Mouse (Mus musculus) embryonic facial prominence, embryonic 15.5 days (tissue): ENCODE measurements at regions not wholly inside any gene's neighbourhood (a gene's known extent, or its start where the extent isn't known, plus 50 kb on each side); places are given as distances from the start of the nearest gene placed in this dataset.

Experiments
- ATAC-seq: fragments of 200-750 bp; cut with Nextera tagmentation; 2 replicates; pipeline ENCODE4 v1.8.0; 2017; ENCODE audit warnings: low read depth, moderate TSS enrichment; ENCODE audit not compliant: insufficient number of reproducible peaks, low FRiP score, low TSS enrichment
- H3K27ac ChIP-seq: fragments of 300-500 bp; sonication (generic); replicated peaks from 2 replicates; pipeline ENCODE4 v1.5.1; 2015; ENCODE audit warnings: mild to moderate bottlenecking, inconsistent platforms
- H3K27me3 ChIP-seq: fragments of 300-500 bp; sonication (generic); 2 replicates; pipeline ENCODE4 v1.6.1; 2015; ENCODE audit warnings: inconsistent platforms
- H3K36me3 ChIP-seq: fragments of 300-500 bp; sonication (generic); 2 replicates; pipeline ENCODE4 v1.6.1; 2015; ENCODE audit warnings: mild to moderate bottlenecking, inconsistent platforms
- H3K4me1 ChIP-seq: fragments of 300-500 bp; sonication (generic); 2 replicates; pipeline ENCODE4 v1.6.1; 2015; ENCODE audit warnings: inconsistent platforms
- H3K4me2 ChIP-seq: fragments of 300-500 bp; sonication (generic); replicated peaks from 2 replicates; pipeline ENCODE4 v1.6.1; 2015; ENCODE audit warnings: mild to moderate bottlenecking, inconsistent platforms
- H3K4me3 ChIP-seq: fragments of 300-500 bp; sonication (generic); replicated peaks from 2 replicates; pipeline ENCODE4 v1.5.1; 2015; ENCODE audit warnings: mild to moderate bottlenecking, inconsistent platforms
- H3K9ac ChIP-seq: fragments of 300-500 bp; sonication (generic); 2 replicates; pipeline ENCODE4 v1.6.1; 2015; ENCODE audit warnings: inconsistent platforms
- H3K9me3 ChIP-seq: fragments of 300-500 bp; sonication (generic); replicated peaks from 2 replicates; pipeline ENCODE4 v1.6.1; 2016; ENCODE audit warnings: inconsistent platforms
- WGBS: fragments of 180-500 bp; shearing (Covaris S2); methylation state at CpG from one replicate; pipeline ENCODE4 v1.1.7; 2015; 5-methylcytosine and 5-hydroxymethylcytosine counted together

DNA sequence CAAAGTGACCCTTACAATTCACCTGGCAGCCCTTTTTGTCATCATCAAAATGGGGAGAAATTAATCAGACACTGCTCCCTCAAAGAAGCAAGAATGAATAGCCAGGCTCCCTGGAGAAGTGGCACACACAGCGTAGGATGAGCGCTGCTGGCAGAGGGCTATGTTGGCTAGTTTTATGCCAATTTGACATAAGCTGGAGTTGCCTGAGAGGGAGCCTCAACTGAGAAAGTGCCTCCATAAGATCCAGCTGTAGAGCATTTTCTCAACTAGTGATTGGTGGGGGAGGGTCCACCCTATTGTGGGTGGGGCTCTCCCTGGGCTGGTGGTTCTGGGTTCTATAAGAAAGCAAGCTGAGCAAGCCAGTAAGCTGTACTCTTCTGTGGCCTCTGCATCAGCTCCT, 179.3 kb upstream of the Egln3 start:
- H3K27ac ChIP-seq = no peak overlapping the region
- no peaks in the 10 kb centered on the region for H3K4me1 ChIP-seq
- no peak overlapping the region for H3K9ac ChIP-seq
- ATAC-seq = no peak
- no peaks in the 10 kb centered on the region for H3K36me3 ChIP-seq
- H3K27me3 ChIP-seq = no peaks in the 10 kb centered on the region
- no peak overlapping the region for H3K4me2 ChIP-seq
- 96% methylated on average over 2 of the region's 2 CpGs for WGBS
- H3K4me3 ChIP-seq = no peak overlapping the region
- H3K9me3 ChIP-seq = no peaks in the 10 kb centered on the region

DNA sequence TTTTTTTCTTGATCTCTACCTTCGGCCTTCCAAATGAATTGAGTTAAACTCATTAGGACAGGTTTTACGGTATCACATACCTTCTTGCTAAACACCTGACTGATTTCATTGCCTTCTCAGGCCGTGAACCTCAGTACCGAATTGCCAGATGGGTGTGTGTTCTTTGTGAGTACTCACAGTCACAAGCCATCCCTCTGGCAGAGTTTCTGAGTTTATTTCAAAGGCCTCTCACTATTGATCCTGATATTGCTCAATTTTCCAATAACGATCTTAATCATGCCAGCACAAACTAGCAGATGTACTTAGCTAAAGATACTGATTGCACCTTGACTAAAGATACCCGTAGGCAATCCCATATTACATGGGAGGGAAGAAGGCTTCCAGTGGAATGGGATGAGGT, 178.4 kb upstream of the Egln3 start:
- Histone ChIP-seq H3K9ac (no peak overlapping the region), H3K9me3 (no peaks in the 10 kb centered on the region), H3K36me3 (no peaks in the 10 kb centered on the region), H3K27ac (no peak overlapping the region), H3K27me3 (no peaks in the 10 kb centered on the region), H3K4me1 (no peaks in the 10 kb centered on the region), H3K4me3 (no peak overlapping the region), H3K4me2 (no peak overlapping the region)
- WGBS = 84% methylated on average over 6 of the region's 6 CpGs
- no peak for ATAC-seq

DNA sequence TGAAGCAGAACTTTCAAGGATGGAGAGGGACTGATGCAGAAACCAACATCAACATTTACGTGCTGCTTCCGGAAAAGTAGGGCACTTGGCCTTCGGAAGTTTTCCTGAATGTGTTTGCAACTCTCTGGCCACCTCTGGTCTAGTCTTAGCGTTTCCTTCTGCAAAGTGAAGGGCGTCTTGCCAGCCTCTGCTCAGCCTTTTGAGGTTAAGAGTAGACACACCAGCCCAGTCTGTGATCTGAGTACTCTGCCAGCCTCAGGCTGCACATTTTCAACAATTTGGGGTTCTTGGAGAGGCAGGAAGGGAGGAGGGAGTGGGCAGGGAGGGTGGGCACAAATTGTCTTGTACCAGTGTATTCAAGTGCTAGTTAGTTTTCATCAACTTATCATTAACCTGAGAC, 176.7 kb upstream of the Egln3 start:
- H3K4me2 ChIP-seq = no peak overlapping the region
- no peak overlapping the region for H3K4me3 ChIP-seq
- no peak overlapping the region for H3K27ac ChIP-seq
- no peaks in the 10 kb centered on the region for H3K9me3 ChIP-seq
- no peaks in the 10 kb centered on the region for H3K36me3 ChIP-seq
- whole genome bisulfite sequencing = 87% methylated on average over 5 of the region's 5 CpGs
- no peak overlapping the region for H3K9ac ChIP-seq
- no peaks in the 10 kb centered on the region for H3K4me1 ChIP-seq
- ATAC-seq = no peak
- H3K27me3 ChIP-seq = no peaks in the 10 kb centered on the region

DNA sequence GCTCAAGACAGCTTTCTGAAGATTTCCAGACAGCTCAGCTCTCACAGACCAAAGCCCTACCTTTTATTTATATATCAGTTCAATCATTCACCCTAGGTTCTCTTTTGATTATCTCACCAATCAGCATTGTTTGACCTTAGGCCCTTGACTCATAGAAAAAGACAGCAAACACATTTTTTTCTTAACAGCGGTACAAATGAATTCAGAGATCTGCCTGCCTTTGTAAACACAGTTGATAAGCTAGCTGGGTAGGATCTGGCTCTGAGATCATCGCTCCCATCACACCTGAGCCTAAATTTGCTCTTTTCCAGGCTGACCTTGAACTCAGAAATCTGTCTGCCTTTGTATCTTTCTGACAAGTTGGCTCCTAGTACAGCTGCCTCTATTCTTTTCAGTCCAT, 174.9 kb upstream of the Egln3 start:
- Histone ChIP-seq H3K4me2 (no peak overlapping the region), H3K4me1 (no peaks in the 10 kb centered on the region), H3K9me3 (no peaks in the 10 kb centered on the region), H3K4me3 (no peak overlapping the region), H3K27ac (no peak overlapping the region), H3K36me3 (no peaks in the 10 kb centered on the region), H3K9ac (no peak overlapping the region), H3K27me3 (no peaks in the 10 kb centered on the region)
- WGBS = 85% methylated on average over 2 of the region's 2 CpGs
- ATAC-seq = no peak

DNA sequence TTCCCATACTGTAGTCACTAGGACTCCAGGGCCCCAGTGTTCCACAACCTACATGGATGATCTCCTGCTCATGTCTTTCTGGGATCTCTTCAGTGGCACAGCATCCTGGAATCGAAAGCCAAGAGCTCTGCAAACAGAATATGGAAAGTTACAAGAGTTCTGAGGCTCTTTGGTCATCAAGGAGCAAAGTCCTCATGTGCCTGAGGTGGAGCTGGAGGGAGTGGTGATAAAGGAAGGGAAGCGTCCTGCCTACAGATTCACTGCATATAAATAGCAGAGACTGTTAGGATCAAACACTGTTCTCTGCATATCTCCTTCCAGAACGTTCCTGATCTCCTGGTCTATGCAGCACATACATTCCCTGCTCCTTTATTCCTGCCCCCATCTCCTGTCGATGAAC, 170.4 kb upstream of the Egln3 start:
- H3K27ac ChIP-seq = no peak overlapping the region
- no peaks in the 10 kb centered on the region for H3K9me3 ChIP-seq
- H3K27me3 ChIP-seq = no peaks in the 10 kb centered on the region
- no peaks in the 10 kb centered on the region for H3K4me1 ChIP-seq
- H3K9ac ChIP-seq = no peak overlapping the region
- H3K4me3 ChIP-seq = no peak overlapping the region
- no peaks in the 10 kb centered on the region for H3K36me3 ChIP-seq
- H3K4me2 ChIP-seq = no peak overlapping the region
- WGBS = 68% methylated on average over 4 of the region's 4 CpGs
- no peak for ATAC-seq

DNA sequence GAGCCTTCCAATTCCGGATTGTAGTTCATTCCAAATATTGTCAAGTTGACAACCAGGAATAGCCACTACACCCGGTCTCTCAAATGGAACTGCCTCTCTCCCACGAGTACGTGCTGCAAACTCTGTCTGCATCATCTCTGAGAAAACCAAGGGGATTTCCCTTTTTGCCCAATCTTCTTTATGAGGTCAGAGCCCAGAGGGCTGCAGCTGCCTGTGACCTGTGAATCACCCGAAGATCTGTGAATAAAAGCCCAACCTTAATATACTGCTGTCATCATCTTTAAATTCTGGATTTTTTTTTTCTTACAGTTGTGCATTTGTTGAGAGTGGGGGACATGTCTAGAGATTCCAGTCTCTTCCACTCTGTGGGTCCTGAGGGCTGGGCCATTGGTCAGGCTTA, 165.6 kb upstream of the Egln3 start:
- H3K4me1 ChIP-seq = no peaks in the 10 kb centered on the region
- WGBS = 79% methylated on average over 5 of the region's 5 CpGs
- H3K4me2 ChIP-seq = no peak overlapping the region
- no peak overlapping the region for H3K4me3 ChIP-seq
- H3K9ac ChIP-seq = no peak overlapping the region
- no peaks in the 10 kb centered on the region for H3K36me3 ChIP-seq
- no peaks in the 10 kb centered on the region for H3K9me3 ChIP-seq
- ATAC-seq = no peak
- no peaks in the 10 kb centered on the region for H3K27me3 ChIP-seq
- H3K27ac ChIP-seq = no peak overlapping the region

DNA sequence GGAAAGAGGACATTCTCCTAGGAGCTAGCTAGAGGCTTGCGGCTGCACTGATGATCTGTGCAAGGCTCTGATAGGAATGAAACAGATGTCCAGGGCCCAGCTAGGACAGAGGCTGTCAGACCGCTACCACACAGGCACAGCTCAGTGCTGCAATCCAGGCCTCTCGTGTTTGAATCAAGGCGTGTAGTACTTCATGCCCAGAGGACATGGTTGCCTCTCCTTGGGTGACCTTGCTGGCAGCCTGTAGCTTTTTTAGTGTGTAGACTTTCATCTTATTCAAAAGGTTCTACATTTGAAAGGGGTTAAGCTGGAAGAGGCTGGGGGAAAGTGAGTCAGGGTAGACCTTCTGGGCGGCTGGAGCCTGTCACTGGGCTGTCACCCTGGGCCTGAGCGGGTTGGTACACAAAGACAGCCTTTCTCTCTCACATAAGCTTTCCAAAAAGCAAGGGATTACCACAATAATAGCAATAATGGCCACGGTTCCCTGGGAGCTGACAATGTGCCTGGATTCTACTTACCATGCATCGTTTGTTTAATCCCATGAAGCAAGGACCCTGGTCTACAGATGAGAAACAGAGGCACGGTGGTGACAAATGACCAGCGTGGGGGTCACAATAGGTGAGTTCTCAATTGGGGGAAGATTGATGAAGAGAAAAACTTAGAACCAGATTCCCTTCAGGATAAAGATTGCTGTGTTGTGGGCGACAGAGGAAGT, 160.9 kb upstream of the Egln3 start:
- H3K4me3 ChIP-seq = no peak overlapping the region
- 75% methylated on average over 11 of the region's 11 CpGs for WGBS
- no peak for ATAC-seq
- H3K27me3 ChIP-seq = no peaks in the 10 kb centered on the region
- H3K4me1 ChIP-seq = no peaks in the 10 kb centered on the region
- no peaks in the 10 kb centered on the region for H3K36me3 ChIP-seq
- no peak overlapping the region for H3K4me2 ChIP-seq
- H3K9me3 ChIP-seq = no peaks in the 10 kb centered on the region
- H3K27ac ChIP-seq = no peak overlapping the region
- H3K9ac ChIP-seq = no peak overlapping the region

DNA sequence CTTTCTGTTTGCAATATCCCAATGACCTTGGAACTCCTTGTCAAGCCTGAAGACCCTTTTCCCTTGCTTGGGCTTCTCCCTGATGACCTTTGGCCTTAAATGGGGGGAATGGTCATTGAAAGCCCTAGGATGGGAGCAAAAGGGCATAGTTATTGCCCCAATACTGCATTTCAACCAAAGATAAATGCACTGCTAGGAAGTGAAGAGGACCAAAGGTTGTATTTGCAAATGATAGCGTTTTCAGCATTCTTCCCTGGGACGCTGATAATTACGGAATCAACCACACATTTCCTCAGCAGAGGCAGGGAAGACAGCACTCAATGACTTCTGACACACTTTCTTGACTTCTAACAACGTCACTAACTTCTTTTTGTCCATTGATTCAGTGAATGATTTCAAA, 158.1 kb upstream of the Egln3 start:
- Histone ChIP-seq H3K36me3 (no peaks in the 10 kb centered on the region), H3K9ac (no peak overlapping the region), H3K27me3 (no peaks in the 10 kb centered on the region), H3K9me3 (no peaks in the 10 kb centered on the region), H3K4me2 (no peak overlapping the region), H3K4me3 (no peak overlapping the region), H3K4me1 (no peaks in the 10 kb centered on the region), H3K27ac (no peak overlapping the region)
- ATAC-seq = no peak
- WGBS = 87% methylated on average over 4 of the region's 4 CpGs

DNA sequence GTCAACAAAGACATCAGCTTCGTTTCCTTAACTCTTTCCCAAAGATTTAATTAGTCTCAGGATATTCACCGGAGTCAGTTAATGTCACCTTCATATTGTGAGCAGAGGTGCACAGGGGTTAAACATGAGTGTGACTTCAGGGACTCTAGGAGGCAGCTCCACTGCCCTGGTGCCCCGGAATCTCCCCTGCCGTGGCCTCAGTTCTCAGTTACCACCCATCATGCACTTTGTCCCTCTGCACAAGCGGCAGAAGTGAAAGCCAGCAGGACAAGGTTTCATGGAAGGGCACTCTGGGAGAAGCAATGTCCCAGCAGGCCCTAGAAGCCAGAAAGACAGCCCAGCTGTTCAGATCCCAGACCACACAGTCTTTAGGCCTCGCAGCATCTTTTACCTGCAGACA, 150.5 kb upstream of the Egln3 start:
- no peak overlapping the region for H3K4me2 ChIP-seq
- no peaks in the 10 kb centered on the region for H3K9me3 ChIP-seq
- H3K36me3 ChIP-seq = no peaks in the 10 kb centered on the region
- ATAC-seq = no peak
- H3K4me1 ChIP-seq = peaks cover 15% of the 10 kb centered on the region; the same call in 1 of the 2 replicates
- no peak overlapping the region for H3K9ac ChIP-seq
- no peak overlapping the region for H3K4me3 ChIP-seq
- H3K27me3 ChIP-seq = no peaks in the 10 kb centered on the region
- no peak overlapping the region for H3K27ac ChIP-seq
- WGBS = 33% methylated on average over 6 of the region's 6 CpGs

DNA sequence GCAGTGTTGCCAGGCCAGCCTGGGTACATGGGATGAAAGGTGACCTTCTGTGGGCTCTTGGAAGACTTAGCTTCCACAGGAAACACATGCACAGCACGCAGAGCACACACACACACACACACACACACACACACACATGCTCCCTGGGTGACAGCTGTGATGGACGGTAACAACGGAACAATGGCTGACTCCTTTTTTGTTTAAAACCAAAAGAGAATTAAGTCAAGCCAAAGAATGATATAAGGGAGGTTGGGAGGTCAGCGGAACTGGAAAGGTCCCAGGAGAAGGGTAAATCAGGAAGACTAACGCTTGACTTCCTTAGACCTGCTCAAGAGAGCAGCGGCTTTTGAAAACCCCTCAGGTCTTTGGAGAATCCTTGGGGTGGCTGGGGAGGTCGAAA, 150.0 kb upstream of the Egln3 start:
- Histone ChIP-seq H3K27ac (no peak overlapping the region), H3K36me3 (no peaks in the 10 kb centered on the region), H3K9ac (no peak overlapping the region), H3K4me1 (peaks cover 15% of the 10 kb centered on the region; the same call in 1 of the 2 replicates), H3K27me3 (no peaks in the 10 kb centered on the region), H3K4me3 (no peak overlapping the region), H3K4me2 (no peak overlapping the region), H3K9me3 (no peaks in the 10 kb centered on the region)
- WGBS = 59% methylated on average over 7 of the region's 7 CpGs
- no peak for ATAC-seq

DNA sequence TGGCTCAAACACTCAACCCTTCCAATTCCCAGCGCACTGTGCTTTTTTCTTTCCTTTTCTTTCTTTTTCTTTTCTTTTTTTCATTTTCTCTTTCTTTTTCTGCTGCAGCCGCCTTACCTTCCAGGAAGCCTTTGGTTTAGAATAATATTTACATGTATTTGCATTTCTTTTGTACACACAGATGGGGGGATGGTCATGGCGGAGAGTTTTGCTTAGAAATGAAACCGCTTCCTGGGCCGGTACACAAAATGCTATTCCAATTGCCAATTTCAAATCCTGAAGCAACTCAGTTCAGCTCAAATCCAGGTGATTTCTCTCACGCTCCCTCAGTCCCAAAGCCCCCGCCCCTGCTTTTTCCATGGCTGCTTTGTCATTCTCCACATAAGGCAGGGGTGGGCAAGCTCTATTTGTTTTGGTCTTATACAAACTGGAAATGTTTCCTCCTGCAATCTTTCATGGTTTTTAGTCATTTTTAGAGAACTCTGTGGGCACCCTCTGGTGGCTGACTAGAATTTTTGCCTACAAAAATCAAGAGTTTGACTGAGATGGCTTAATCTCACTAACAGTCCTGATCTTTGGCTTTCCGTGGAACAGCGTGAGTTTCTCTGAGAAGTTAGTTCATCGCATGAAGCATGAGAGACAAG, 149.4 kb upstream of the Egln3 start:
- ATAC-seq = no peak
- Histone ChIP-seq H3K9me3 (no peaks in the 10 kb centered on the region), H3K4me3 (no peak overlapping the region), H3K4me2 (no peak overlapping the region), H3K27ac (no peak overlapping the region), H3K9ac (no peak overlapping the region), H3K4me1 (peaks cover 15% of the 10 kb centered on the region; the same call in 1 of the 2 replicates), H3K27me3 (no peaks in the 10 kb centered on the region), H3K36me3 (no peaks in the 10 kb centered on the region)
- WGBS = 66% methylated on average over 10 of the region's 10 CpGs

DNA sequence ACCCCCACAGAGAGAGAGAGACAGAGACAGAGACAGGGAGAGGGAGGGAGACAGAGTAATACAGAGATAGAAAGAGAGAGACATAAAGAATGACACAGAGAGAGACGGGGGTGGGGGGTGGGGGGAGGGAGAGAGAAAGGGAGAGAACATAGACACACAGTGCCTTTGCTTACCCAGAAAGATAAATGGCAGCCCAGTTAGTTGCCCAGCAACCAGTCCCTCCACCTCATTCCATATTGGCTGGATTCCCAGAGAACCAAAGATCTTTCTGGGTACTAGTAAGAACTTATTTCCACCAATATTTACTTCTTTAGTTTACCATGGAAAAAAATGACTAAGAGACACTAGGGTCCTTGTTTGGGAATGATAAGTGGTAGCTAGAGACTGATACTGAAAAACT, 146.6 kb upstream of the Egln3 start:
- 54% methylated on average over 1 of the region's 1 CpGs for WGBS
- no peak overlapping the region for H3K4me2 ChIP-seq
- no peak overlapping the region for H3K9ac ChIP-seq
- peaks cover 14% of the 10 kb centered on the region; the same call in 1 of the 2 replicates for H3K4me1 ChIP-seq
- no peaks in the 10 kb centered on the region for H3K27me3 ChIP-seq
- H3K27ac ChIP-seq = no peak overlapping the region
- H3K9me3 ChIP-seq = no peaks in the 10 kb centered on the region
- H3K36me3 ChIP-seq = no peaks in the 10 kb centered on the region
- ATAC-seq = no peak
- no peak overlapping the region for H3K4me3 ChIP-seq
